Mouse (Mus musculus) embryo, embryonic 11 days (tissue): ENCODE data around the gene Spsb4.
A peak's percentile ranks its signal among the peaks of the same experiment; 100 is the strongest.

Experiments
- DNase-seq: peaks from one replicate; pipeline ENCODE4 v3.0.0-alpha.2; 2015

The Spsb4 gene

GRCm38 (mm10) chr9:96978147-96978782 is 40.4 kb downstream of the Spsb4 start:
- DNase-seq = no peak

DNA sequence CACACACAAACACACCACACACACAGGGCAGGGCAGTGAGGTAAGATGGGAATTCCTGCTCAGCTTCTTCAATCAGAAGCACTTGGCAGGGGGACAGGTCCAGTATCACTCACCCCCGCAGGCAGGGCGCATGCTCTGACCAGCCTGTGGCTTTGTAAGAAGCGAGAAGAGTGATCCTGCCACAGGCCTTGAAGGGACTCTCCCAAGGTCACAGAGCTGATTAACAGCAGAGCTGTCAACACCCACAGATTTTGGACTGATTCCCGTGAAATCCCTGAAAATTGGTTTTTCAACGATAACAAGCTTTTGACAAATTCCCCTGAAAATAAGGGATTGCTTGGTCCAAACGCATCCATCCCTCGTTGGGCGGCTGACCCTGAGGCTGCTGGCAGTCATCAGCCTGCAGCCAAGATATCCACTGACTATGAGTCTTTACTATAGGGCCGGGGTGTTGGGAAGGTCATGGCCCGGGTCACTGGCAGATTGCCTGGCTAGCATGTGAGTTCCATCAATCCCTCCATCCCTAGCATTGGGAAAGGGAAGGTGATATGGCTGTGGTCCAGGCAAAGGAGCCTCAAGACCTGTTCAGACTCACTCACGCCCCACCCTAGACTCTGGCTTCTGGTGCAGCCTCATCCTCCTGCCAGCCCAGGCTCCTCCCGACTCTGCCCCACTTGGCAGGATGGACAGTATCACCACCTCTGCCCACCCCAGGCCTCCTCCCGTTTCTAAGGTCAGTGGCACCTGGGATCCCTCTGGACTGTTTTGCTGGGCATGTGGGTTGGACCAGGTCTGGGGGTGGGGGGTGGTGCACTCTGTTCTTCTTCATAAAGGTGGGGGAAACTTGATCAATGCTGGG is 41.1 kb downstream of the Spsb4 start:
- DNase-seq = peak; percentile 50

- no peak for DNase-seq
Measured at GRCm38 (mm10) chr9:96973091-96973490, 45.6 kb downstream of the Spsb4 start.

DNA sequence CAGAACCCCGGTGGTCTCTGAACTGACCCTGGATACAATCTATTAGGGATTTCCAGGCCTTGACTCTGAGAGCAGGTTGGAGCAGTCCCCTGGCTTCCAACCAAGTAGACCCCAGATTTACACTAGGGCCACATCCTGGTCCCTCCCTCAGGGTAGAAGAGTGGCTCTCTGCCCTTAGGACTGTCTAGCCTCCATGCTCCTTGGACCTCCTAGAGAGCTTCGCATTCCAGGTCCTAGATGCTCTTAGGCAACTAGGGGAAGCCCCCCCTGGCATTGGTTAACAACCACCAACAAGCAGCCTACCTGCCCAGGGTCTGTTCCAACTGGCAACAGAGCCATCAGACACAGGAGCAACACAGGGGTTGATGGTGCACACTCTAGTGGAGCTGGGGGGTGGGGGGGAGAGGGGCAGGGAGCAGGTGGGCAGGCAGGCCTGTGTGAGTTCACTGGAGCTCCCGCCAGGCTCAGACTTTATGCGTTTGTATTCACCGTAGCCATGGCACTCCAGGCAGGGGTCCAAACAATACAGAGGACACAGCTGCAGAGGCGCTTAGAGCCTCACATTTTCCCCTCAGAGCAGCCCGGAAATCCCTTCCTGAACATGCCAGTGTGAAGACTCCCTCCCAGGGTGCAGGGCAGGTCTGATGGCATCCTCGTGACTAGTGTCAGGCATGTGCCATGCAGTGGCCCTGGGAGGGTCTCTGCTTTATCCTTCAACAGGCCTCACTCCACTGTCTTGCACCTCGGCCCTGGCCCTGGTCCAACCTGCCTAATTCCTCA is 46.8 kb downstream of the Spsb4 start:
- peak; percentile 56 for DNase-seq

DNA sequence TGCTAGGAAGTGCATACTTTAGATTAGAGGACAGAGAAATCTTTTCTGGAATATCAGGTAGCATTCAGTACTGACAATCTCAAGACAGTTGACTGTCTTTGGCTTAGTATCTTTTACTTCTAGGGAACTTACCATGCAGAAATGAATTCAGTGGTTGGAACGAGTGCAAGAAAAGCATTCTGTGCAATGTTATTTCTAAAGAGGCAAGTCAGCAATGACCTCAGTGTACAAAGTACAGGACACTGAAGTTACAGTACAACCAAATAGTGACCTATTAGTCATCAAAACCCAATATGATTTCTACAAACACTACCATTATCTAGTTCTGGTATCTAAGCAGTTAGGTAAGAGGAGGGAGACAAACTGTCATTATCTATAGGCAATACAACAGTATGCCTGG is 51.1 kb downstream of the Spsb4 start:
- DNase-seq = no peak

DNA sequence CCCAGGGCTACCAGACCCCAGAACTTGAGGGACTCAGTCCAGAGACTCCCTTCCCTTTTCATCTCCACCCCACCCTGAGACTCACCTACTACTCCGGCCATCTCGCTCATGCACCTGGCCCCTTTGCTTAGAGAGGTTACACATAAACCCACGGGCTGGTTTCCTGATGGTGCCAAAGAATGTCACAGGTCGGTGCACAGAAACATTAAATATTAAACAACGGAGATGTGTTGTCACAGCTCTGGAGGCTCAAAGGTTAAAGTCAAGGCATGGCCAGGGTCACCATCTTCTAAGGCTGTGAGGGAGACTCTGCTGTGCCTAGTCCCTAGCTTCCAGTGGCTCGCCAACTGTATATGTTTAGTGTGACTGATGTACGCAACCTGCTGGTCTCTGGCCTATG is 52.2 kb downstream of the Spsb4 start:
- no peak for DNase-seq

- DNase-seq = no peak
Measured at GRCm38 (mm10) chr9:96963443-96964215, 55.0 kb downstream of the Spsb4 start.

DNA sequence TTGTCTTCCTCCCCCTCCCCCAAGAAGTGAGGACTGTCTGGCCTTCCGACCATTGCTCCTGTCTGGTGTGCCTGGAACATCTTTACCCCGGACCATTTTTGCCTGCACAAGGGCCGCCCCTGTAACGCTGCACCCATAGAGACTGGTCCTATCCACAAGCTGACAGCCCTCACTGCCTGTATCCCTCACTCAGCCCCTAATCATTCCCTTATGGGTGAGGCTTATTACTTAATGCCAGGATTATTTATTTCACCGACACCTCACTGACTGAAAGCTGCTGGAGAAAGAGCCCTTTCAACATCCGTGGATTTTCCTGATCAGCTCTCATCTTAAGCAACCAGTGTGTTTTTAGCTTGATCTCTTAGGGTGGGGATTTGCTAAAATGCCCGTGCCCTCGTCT is 55.9 kb downstream of the Spsb4 start:
- DNase-seq = no peak

GRCm38 (mm10) chr9:96961986-96962701 is 56.5 kb downstream of the Spsb4 start:
- peak; percentile 49 for DNase-seq

GRCm38 (mm10) chr9:96961006-96961405 is 57.6 kb downstream of the Spsb4 start:
- DNase-seq = peak; percentile 77

DNA sequence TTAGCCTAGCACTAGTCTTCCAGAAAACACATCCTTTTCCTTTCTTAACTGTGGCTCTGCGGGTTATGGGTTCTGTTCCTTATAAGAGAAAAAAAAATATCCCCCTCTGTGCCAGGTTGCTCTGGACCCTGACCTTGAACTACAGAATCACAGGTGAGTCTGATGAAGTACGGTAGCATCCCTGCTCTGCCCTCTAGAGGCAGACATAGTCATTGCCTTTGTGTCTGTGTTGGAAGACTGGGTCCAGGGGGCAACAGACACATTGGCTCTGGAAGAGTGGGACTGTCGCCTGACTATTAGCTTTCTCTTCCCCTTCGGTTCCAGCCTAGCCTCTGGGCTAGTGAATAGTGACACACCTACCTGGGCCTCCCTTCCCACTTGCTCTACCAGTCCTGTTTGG is 58.4 kb downstream of the Spsb4 start:
- DNase-seq = no peak

- DNase-seq = no peak
Measured at GRCm38 (mm10) chr9:96959469-96959868, 59.2 kb downstream of the Spsb4 start.

DNA sequence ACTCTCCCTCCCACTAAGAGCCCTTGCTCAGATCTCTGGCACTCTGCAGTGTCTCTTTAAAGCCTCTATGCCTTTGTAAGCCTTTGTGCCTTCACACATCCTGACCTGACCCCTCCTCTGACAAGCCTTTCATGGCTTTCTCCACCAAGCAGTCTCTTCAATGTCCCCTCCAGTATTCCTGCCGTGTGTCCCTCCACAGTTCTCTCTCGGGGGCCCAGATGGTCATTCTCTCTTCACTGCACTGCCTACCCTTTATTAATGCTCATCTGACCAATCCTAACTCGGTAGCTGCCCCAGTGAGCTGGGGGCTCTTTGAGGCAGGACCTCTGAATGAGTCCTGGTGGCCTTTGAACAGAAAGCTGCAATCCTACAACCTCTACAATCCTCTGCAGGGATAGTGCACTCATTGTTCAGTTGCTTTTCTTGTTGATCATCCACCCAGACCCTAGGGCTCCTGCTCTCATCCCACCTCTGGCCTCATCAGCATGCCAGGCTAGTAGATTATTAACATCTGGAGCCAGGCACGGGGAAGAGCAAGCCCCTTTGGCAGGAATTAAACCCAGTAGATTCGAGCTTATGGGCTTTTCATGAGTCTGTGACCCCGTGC is 60.5 kb downstream of the Spsb4 start:
- DNase-seq = peak; percentile 48

- DNase-seq = no peak
Measured at GRCm38 (mm10) chr9:96957298-96957865, 61.3 kb downstream of the Spsb4 start.

DNA sequence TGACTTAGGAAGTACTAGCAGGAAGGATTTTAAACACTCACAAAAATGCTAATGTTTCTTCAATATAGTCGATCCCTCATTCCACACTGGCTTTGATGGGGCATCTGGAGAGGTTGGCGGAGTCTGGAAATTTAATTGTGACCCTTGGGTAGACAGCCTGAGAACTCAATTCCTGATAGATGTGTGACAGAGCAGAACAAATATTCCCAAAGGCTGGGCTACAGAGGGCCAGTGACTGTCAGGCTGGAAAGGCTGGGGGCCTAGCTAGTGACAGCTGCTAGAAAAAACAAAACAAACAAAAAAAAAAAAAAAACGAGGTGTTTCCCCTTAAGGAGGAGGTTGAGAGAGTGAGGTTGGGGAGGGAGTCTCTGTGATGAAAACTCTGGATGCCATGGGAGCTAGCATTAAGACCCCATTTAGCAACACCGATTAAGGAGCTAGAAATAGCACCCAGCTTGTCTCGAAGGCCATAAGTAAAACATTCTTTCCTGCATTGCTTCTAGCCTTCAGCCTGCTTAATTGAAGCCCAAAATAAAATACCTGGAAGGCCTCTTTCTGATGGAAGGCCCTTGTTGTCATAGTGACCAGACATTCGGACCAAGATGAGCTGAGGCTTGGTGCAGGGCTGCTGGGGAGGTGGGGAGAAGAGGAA is 61.9 kb downstream of the Spsb4 start:
- DNase-seq = peak; percentile 23

DNA sequence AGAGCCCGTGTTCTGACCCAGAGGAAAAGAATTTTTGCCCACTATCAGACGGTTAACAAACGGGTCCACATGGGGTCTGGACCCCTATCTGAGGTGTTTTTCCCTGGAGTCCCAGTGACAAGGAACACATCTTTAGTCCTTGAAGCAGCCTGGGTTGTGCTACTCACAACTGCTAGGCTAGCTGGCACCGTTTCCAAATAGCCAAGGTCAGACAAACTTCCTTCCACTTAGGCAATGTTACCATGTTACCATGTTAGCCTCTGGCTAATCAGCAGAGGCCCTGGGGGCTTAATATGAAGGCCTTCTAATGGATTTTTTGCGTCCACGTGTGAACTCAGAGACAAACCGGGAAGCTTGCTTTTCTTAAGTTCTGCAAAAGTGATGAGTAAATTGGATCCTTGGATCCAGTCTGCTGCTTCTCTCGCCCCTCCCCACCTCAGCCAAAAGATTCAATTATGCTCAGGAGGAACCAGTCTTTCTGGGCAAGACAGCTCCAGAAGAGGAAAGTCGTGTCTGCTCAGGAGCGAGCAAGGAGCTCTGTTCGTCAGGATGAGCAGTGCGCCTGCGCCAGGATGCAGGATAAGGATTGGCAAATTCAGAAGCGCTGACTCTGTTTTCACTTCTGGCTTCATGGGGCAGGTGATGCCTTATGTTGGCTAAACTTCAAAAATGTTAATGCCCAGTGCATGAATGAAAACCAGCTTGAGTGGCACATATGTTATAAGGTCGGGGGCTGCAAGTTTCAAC is 64.4 kb downstream of the Spsb4 start:
- no peak for DNase-seq

DNA sequence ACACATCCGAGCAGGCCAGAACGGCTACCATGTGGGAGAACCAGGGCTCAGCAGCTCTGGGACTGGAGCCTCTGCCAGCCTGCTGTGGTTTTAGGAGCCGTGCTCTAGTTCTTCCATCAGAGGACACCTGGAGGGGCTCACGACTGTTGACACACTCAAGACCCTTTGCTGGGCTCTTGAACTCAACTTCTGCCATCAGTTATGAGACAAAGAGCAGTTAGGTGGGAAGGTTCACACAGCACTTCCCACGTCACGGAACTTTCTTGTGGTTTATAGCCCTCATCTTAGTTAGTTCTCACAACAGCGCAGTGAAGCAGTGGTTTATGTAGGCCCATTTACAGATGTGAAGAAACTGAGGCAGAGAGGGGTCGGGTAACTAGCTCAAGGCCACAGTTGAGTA is 65.2 kb downstream of the Spsb4 start:
- no peak for DNase-seq

DNA sequence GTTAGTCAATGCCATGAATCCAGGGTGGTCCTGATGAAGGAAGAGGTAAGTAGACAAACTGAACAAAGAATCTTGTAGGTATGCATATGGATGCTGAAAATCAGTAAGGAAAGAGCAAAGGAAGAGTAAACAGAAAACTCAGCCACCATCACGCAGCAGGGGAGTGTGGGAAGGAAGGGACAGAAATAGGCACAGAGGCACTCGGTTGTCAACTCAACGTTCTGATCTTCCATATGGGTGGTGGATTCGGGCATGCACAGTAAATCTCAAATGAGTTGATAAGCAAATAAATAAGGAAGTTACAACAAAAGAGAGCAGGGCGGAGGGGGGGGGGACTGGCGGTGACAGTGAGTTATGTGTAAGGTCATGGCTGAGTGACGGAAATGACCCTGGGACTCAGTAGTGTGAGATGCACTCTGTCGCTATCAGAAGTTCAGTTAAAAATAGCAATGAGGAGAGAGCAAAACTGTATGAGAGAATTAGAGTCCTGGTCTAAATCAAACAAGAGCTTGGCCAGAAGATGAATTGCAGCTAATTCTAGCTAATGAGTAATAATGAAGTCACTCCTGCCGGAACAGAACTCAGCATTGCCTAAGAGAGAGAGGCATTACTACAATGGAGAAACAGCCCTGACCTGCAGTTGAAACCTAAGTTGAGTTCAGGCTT is 66.2 kb downstream of the Spsb4 start:
- DNase-seq = no peak

DNA sequence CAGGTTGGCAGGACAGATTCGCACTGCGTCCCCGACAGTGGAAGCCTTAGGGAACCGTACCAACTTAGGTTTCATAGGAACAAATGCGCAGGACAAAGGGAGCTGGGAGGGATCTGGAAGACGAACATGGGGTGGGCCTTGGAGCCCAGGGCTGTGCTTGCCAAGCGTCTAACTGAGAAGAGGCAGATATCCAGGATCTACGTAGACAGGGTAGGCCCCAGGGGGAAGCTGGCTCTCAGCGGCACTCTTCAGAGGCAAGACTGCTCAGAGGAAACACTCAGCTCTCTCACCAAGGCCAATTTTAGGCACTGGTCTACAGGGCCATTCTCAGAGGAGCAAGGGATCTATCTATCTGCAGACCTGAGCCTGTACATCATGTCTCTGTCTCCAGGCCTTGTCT is 69.1 kb downstream of the Spsb4 start:
- DNase-seq = no peak

- no peak for DNase-seq
Measured at GRCm38 (mm10) chr9:96948546-96948945, 70.1 kb downstream of the Spsb4 start.
